Mouse (Mus musculus): ENCODE data around the gene Gm11627. TPM values are rescaled to one million over a fixed set of nuclear protein-coding genes. Genes with fewer than 3 reads are reported as not detected.

Gene Gm11627
- polyA plus RNA-seq, 1 experiment from 2014 or later: not detected

- H3K27ac ChIP-seq (ENCODE audit: low read depth): no peak overlapping the region
- no peaks in the 10 kb centered on the region; the same call in 1 of the 2 replicates for H3K36me3 ChIP-seq (replicated peaks; ENCODE audit: insufficient read depth, low read length)
- no peak overlapping the region for H3K4me2 ChIP-seq (ENCODE audit: low read depth, low read length)
- no peaks in the 10 kb centered on the region for H3K9me3 ChIP-seq (ENCODE audit: low read length)
- no peak for TF ChIP-seq EP300 (IDR thresholded peaks at IDR 0.05; ENCODE audit: low read depth)
- TF ChIP-seq CTCF (IDR thresholded peaks at IDR 0.05; ENCODE audit: low read depth): no peak
- no peak for ATAC-seq
- no peaks in the 10 kb centered on the region for H3K27me3 ChIP-seq (ENCODE audit: insufficient read depth, low read length)
- WGBS (ENCODE audit: insufficient replicate concordance): 82% methylated on average over 4 of the region's 5 CpGs
- no peak for DNase-seq
- no peak overlapping the region for H3K9ac ChIP-seq (replicated peaks)
- peaks cover 11% of the 10 kb centered on the region for H3K4me1 ChIP-seq (ENCODE audit: insufficient read depth)
- no peak overlapping the region for H3K4me3 ChIP-seq (ENCODE audit: low read depth, low read length)
These were observed 20.6 kb downstream of the Gm11627 start for GRCm38 (mm10) chr11:102558704-102559103.

- Histone ChIP-seq H3K27ac (ENCODE audit: low read depth) (no peak overlapping the region), H3K36me3 (replicated peaks; ENCODE audit: insufficient read depth, low read length) (no peaks in the 10 kb centered on the region; the same call in 1 of the 2 replicates), H3K9ac (replicated peaks) (no peak overlapping the region), H3K4me2 (ENCODE audit: low read depth, low read length) (no peak overlapping the region), H3K9me3 (ENCODE audit: low read length) (no peaks in the 10 kb centered on the region), H3K27me3 (ENCODE audit: insufficient read depth, low read length) (no peaks in the 10 kb centered on the region), H3K4me1 (ENCODE audit: insufficient read depth) (peaks cover 11% of the 10 kb centered on the region), H3K4me3 (ENCODE audit: low read depth, low read length) (no peak overlapping the region)
- TF ChIP-seq CTCF (IDR thresholded peaks at IDR 0.05; ENCODE audit: low read depth) (no peak), EP300 (IDR thresholded peaks at IDR 0.05; ENCODE audit: low read depth) (no peak)
- DNase-seq (no peak), ATAC-seq (no peak)
- 90% methylated on average over 1 of the region's 1 CpGs for WGBS (ENCODE audit: insufficient replicate concordance)
These were observed 21.9 kb downstream of the Gm11627 start for GRCm38 (mm10) chr11:102557386-102557785.

- Histone ChIP-seq H3K4me2 (ENCODE audit: low read depth, low read length) (peak overlapping the region; percentile 86), H3K9ac (replicated peaks) (peak overlapping the region; percentile 97), H3K27ac (ENCODE audit: low read depth) (peak overlapping the region; percentile 92), H3K9me3 (ENCODE audit: low read length) (no peaks in the 10 kb centered on the region), H3K36me3 (replicated peaks; ENCODE audit: insufficient read depth, low read length) (no peaks in the 10 kb centered on the region; the same call in 1 of the 2 replicates), H3K4me1 (ENCODE audit: insufficient read depth) (peaks cover 11% of the 10 kb centered on the region), H3K4me3 (ENCODE audit: low read depth, low read length) (peak overlapping the region; percentile 93), H3K27me3 (ENCODE audit: insufficient read depth, low read length) (no peaks in the 10 kb centered on the region)
- DNase-seq: no peak
- whole genome bisulfite sequencing (ENCODE audit: insufficient replicate concordance): 8% methylated on average over 3 of the region's 3 CpGs
- ATAC-seq: no peak
- TF ChIP-seq CTCF (IDR thresholded peaks at IDR 0.05; ENCODE audit: low read depth) (no peak), EP300 (IDR thresholded peaks at IDR 0.05; ENCODE audit: low read depth) (no peak)
These were observed 22.6 kb downstream of the Gm11627 start for GRCm38 (mm10) chr11:102556716-102557074.

GRCm38 (mm10) chr11:102556031-102556715 lies 23.1 kb downstream of the Gm11627 start, which contains the start of gene Gpatch8:
Gene Gpatch8, minus strand, starts transcription at chr11:102556392.
- Histone ChIP-seq H3K36me3 (replicated peaks; ENCODE audit: insufficient read depth, low read length) (no peaks in the 10 kb centered on the region; the same call in 1 of the 2 replicates), H3K4me3 (ENCODE audit: low read depth, low read length) (peak within 1 kb of the TSS; percentile 93), H3K27ac (ENCODE audit: low read depth) (peak within 1 kb of the TSS; percentile 92), H3K9me3 (ENCODE audit: low read length) (no peaks in the 10 kb centered on the region), H3K9ac (replicated peaks) (peak within 1 kb of the TSS; percentile 97), H3K4me1 (ENCODE audit: insufficient read depth) (peaks cover 11% of the 10 kb centered on the region), H3K4me2 (ENCODE audit: low read depth, low read length) (peak within 1 kb of the TSS; percentile 86), H3K27me3 (ENCODE audit: insufficient read depth, low read length) (no peaks in the 10 kb centered on the region)
- TF ChIP-seq CTCF (IDR thresholded peaks at IDR 0.05; ENCODE audit: low read depth) (no peak), EP300 (IDR thresholded peaks at IDR 0.05; ENCODE audit: low read depth) (no peak)
- WGBS (ENCODE audit: insufficient replicate concordance): 1% methylated on average over 47 of the region's 55 CpGs
- DNase-seq (peak; percentile 95), ATAC-seq (peak; percentile 98)

- Histone ChIP-seq H3K4me3 (ENCODE audit: low read depth, low read length) (peak overlapping the region; percentile 93), H3K36me3 (replicated peaks; ENCODE audit: insufficient read depth, low read length) (no peaks in the 10 kb centered on the region; the same call in 1 of the 2 replicates), H3K4me2 (ENCODE audit: low read depth, low read length) (peak overlapping the region; percentile 86), H3K4me1 (ENCODE audit: insufficient read depth) (peaks cover 11% of the 10 kb centered on the region), H3K27me3 (ENCODE audit: insufficient read depth, low read length) (no peaks in the 10 kb centered on the region), H3K9me3 (ENCODE audit: low read length) (no peaks in the 10 kb centered on the region), H3K27ac (ENCODE audit: low read depth) (peak overlapping the region; percentile 92), H3K9ac (replicated peaks) (peak overlapping the region; percentile 97)
- ATAC-seq (peak; percentile 50), DNase-seq (no peak)
- no peak for TF ChIP-seq EP300 (IDR thresholded peaks at IDR 0.05; ENCODE audit: low read depth)
- no peak for TF ChIP-seq CTCF (IDR thresholded peaks at IDR 0.05; ENCODE audit: low read depth)
- under 1% methylated on average over 38 of the region's 39 CpGs for WGBS (ENCODE audit: insufficient replicate concordance)
These were observed 23.7 kb downstream of the Gm11627 start for GRCm38 (mm10) chr11:102555400-102556030.

- no peaks in the 10 kb centered on the region for H3K27me3 ChIP-seq (ENCODE audit: insufficient read depth, low read length)
- 85% methylated on average over 3 of the region's 3 CpGs for WGBS (ENCODE audit: insufficient replicate concordance)
These were observed 27.2 kb downstream of the Gm11627 start for GRCm38 (mm10) chr11:102552051-102552450.

More at GRCm38 (mm10) chr11:102552051-102552450, 27.2 kb downstream of the Gm11627 start:
- Histone ChIP-seq H3K4me3 (ENCODE audit: low read depth, low read length) (no peak overlapping the region), H3K9ac (replicated peaks) (no peak overlapping the region), H3K36me3 (replicated peaks; ENCODE audit: insufficient read depth, low read length) (no peaks in the 10 kb centered on the region; the same call in 1 of the 2 replicates), H3K27ac (ENCODE audit: low read depth) (no peak overlapping the region), H3K9me3 (ENCODE audit: low read length) (no peaks in the 10 kb centered on the region), H3K4me2 (ENCODE audit: low read depth, low read length) (no peak overlapping the region), H3K4me1 (ENCODE audit: insufficient read depth) (peaks cover 11% of the 10 kb centered on the region)
- TF ChIP-seq CTCF (IDR thresholded peaks at IDR 0.05; ENCODE audit: low read depth) (0 out of 2 replicates have a peak, but pooled peaks have one; percentile 6), EP300 (IDR thresholded peaks at IDR 0.05; ENCODE audit: low read depth) (no peak)
- DNase-seq (no peak), ATAC-seq (no peak)

All from liver, postnatal 0 days (tissue).